Mouse (Mus musculus): Measurements from ENCODE around the gene Gm3435. TPM values are rescaled to one million over a fixed set of nuclear protein-coding genes. Genes with fewer than 3 reads are reported as not detected.
"Not testable (repeated sequence)": the region's sequence is repeated elsewhere in the genome, so short reads cannot be mapped to it uniquely, and the experiment has no call there.

Gm3435 gene
- polyA plus RNA-seq, 1 experiment = 2.0 TPM

GRCm38 (mm10) chr17:15041175-15041729, 31.3 kb downstream of the Gm3435 start, which contains the start of the genes Ermard, Tcte3 and Gm3448:
TSS of gene Ermard (plus strand) at chr17:15041208.
TSS of gene Tcte3 (minus strand) at chr17:15041488.
TSS of gene Gm3448 (minus strand) at chr17:15041537.
- not testable (repeated sequence) for H3K27ac ChIP-seq (ENCODE audit: control insufficient read depth, insufficient read depth, low read length); H3K27me3 ChIP-seq (ENCODE audit: control insufficient read depth, insufficient read depth, low read length); H3K4me3 ChIP-seq (ENCODE audit: control insufficient read depth, insufficient read depth, low read length); H3K4me1 ChIP-seq (replicated peaks; ENCODE audit: control insufficient read depth, insufficient read depth, low read length); H3K36me3 ChIP-seq (ENCODE audit: control insufficient read depth, insufficient read depth, low read length)
- peak; percentile 32 for DNase-seq
- WGBS = no CpG with 5 or more reads among the region's 56 CpGs

GRCm38 (mm10) chr17:15050338-15050737, 40.4 kb downstream of the Gm3435 start:
- WGBS = no CpG with 5 or more reads among the region's 1 CpGs
- H3K36me3 ChIP-seq (ENCODE audit: control insufficient read depth, insufficient read depth, low read length); H3K4me1 ChIP-seq (replicated peaks; ENCODE audit: control insufficient read depth, insufficient read depth, low read length); DNase-seq; H3K27me3 ChIP-seq (ENCODE audit: control insufficient read depth, insufficient read depth, low read length); H3K4me3 ChIP-seq (ENCODE audit: control insufficient read depth, insufficient read depth, low read length); H3K27ac ChIP-seq (ENCODE audit: control insufficient read depth, insufficient read depth, low read length): not testable (repeated sequence)

GRCm38 (mm10) chr17:15052766-15053165, 42.8 kb downstream of the Gm3435 start:
- H3K4me3 ChIP-seq (ENCODE audit: control insufficient read depth, insufficient read depth, low read length); H3K27ac ChIP-seq (ENCODE audit: control insufficient read depth, insufficient read depth, low read length); H3K4me1 ChIP-seq (replicated peaks; ENCODE audit: control insufficient read depth, insufficient read depth, low read length); H3K27me3 ChIP-seq (ENCODE audit: control insufficient read depth, insufficient read depth, low read length); H3K36me3 ChIP-seq (ENCODE audit: control insufficient read depth, insufficient read depth, low read length); DNase-seq: not testable (repeated sequence)
- 80% methylated on average over 1 of the region's 1 CpGs for WGBS

- H3K4me1 ChIP-seq (replicated peaks; ENCODE audit: control insufficient read depth, insufficient read depth, low read length); DNase-seq; H3K27me3 ChIP-seq (ENCODE audit: control insufficient read depth, insufficient read depth, low read length); H3K27ac ChIP-seq (ENCODE audit: control insufficient read depth, insufficient read depth, low read length); H3K4me3 ChIP-seq (ENCODE audit: control insufficient read depth, insufficient read depth, low read length): not testable (repeated sequence)
- peaks cover 11% of the 10 kb centered on the region; the same call in 1 of the 2 replicates for H3K36me3 ChIP-seq (ENCODE audit: control insufficient read depth, insufficient read depth, low read length)
- 98% methylated on average over 6 of the region's 8 CpGs for WGBS
Observed at GRCm38 (mm10) chr17:15053183-15053828, 43.3 kb downstream of the Gm3435 start.

GRCm38 (mm10) chr17:15053829-15054200, 43.8 kb downstream of the Gm3435 start:
- H3K4me1 ChIP-seq (replicated peaks; ENCODE audit: control insufficient read depth, insufficient read depth, low read length); H3K27me3 ChIP-seq (ENCODE audit: control insufficient read depth, insufficient read depth, low read length); DNase-seq; H3K4me3 ChIP-seq (ENCODE audit: control insufficient read depth, insufficient read depth, low read length); H3K27ac ChIP-seq (ENCODE audit: control insufficient read depth, insufficient read depth, low read length): not testable (repeated sequence)
- 95% methylated on average over 12 of the region's 13 CpGs for WGBS
- peaks cover 14% of the 10 kb centered on the region; the same call in 1 of the 2 replicates for H3K36me3 ChIP-seq (ENCODE audit: control insufficient read depth, insufficient read depth, low read length)

- H3K27me3 ChIP-seq (ENCODE audit: control insufficient read depth, insufficient read depth, low read length) = no peaks in the 10 kb centered on the region
- TF ChIP-seq POLR2A (IDR thresholded peaks at IDR 0.05; ENCODE audit: control insufficient read depth, extremely low read depth, insufficient read depth, low read length, poor library complexity) (no peak), CTCF (IDR thresholded peaks at IDR 0.05; ENCODE audit: borderline replicate concordance, control insufficient read depth, extremely low read depth, insufficient read depth, low read length, poor library complexity) (no peak)
- peaks cover 27% of the 10 kb centered on the region; the same call in 1 of the 2 replicates for H3K36me3 ChIP-seq (ENCODE audit: control insufficient read depth, insufficient read depth, low read length)
- DNase-seq = no peak
- no peak overlapping the region for H3K27ac ChIP-seq (ENCODE audit: control insufficient read depth, insufficient read depth, low read length)
- WGBS = 89% methylated on average over 4 of the region's 4 CpGs
- no peak overlapping the region for H3K4me3 ChIP-seq (ENCODE audit: control insufficient read depth, insufficient read depth, low read length)
- no peaks in the 10 kb centered on the region for H3K4me1 ChIP-seq (replicated peaks; ENCODE audit: control insufficient read depth, insufficient read depth, low read length)
Observed at GRCm38 (mm10) chr17:15055925-15056324, 45.9 kb downstream of the Gm3435 start.

- Histone ChIP-seq H3K27me3 (ENCODE audit: control insufficient read depth, insufficient read depth, low read length) (no peaks in the 10 kb centered on the region), H3K4me1 (replicated peaks; ENCODE audit: control insufficient read depth, insufficient read depth, low read length) (no peaks in the 10 kb centered on the region), H3K27ac (ENCODE audit: control insufficient read depth, insufficient read depth, low read length) (no peak overlapping the region), H3K36me3 (ENCODE audit: control insufficient read depth, insufficient read depth, low read length) (peaks cover 27% of the 10 kb centered on the region; the same call in 1 of the 2 replicates), H3K4me3 (ENCODE audit: control insufficient read depth, insufficient read depth, low read length) (no peak overlapping the region)
- 96% methylated on average over 5 of the region's 5 CpGs for WGBS
- TF ChIP-seq CTCF (IDR thresholded peaks at IDR 0.05; ENCODE audit: borderline replicate concordance, control insufficient read depth, extremely low read depth, insufficient read depth, low read length, poor library complexity) = no peak
- TF ChIP-seq POLR2A (IDR thresholded peaks at IDR 0.05; ENCODE audit: control insufficient read depth, extremely low read depth, insufficient read depth, low read length, poor library complexity) = no peak
- DNase-seq = no peak
Observed at GRCm38 (mm10) chr17:15058161-15058591, 48.2 kb downstream of the Gm3435 start.

Measured in thymus, adult 2 months (tissue).